Mouse (Mus musculus) cerebellum, adult 2 months (tissue): ENCODE data around the gene Krba1.

Source experiments
- CTCF ChIP-seq: fragments of 200-500 bp; IDR thresholded peaks from 2 replicates; pipeline ENCODE4 v1.5.1; 2011; ENCODE audit warnings: low read depth, mild to moderate bottlenecking, control low read depth, low read length, moderate library complexity, borderline replicate concordance; ENCODE audit not compliant: insufficient read depth
- POLR2A ChIP-seq: fragments of 200-500 bp; IDR thresholded peaks from 2 replicates; pipeline ENCODE4 v1.6.1; 2011; ENCODE audit warnings: low read length, control low read depth, borderline replicate concordance; ENCODE audit not compliant: insufficient read depth

- TF ChIP-seq CTCF (no peak), POLR2A (no peak)
These were observed 20.2 kb downstream of the Krba1 start for GRCm38 (mm10) chr6:48415636-48416035.
